Mouse (Mus musculus) spleen, adult 2 months (tissue): ENCODE results near the gene Tmem273.

ENCODE experiments used
- CTCF ChIP-seq: fragments of 200-500 bp; IDR thresholded peaks from 2 replicates; pipeline ENCODE4 v1.5.1; 2011; ENCODE audit warnings: mild to moderate bottlenecking, inconsistent platforms; ENCODE audit not compliant: insufficient read depth, insufficient read length, insufficient replicate concordance; ENCODE audit errors: extremely low read depth
- POLR2A ChIP-seq: fragments of 200-500 bp; IDR thresholded peaks from 2 replicates; pipeline ENCODE4 v1.6.1; 2011; ENCODE audit warnings: low read depth, low read length, inconsistent platforms

GRCm38 (mm10) chr14:32858361-32858760 is 72.6 kb downstream of the Tmem273 start:
- TF ChIP-seq CTCF (no peak), POLR2A (no peak)
